Mouse (Mus musculus): ENCODE results near the gene Olfr1411. TPM values are rescaled to one million over a fixed set of nuclear protein-coding genes. Genes with fewer than 3 reads are reported as not detected.

Gene Olfr1411
- total RNA-seq (2021) = not detected in 2 replicates
- long read RNA-seq, experiment 1 = 0 reads
- long read RNA-seq, experiment 2 = 0 reads

GRCm38 (mm10) chr1:92594111-92594510 lies at the start of gene Olfr1411:
Gene Olfr1411, plus strand, starts transcription at chr1:92594411.
- no peak for DNase-seq

- peak; percentile 4 for DNase-seq
These were observed 48.3 kb upstream of the Olfr1411 start for GRCm38 (mm10) chr1:92545929-92546328.

- no peak for DNase-seq
These were observed 23.2 kb upstream of the Olfr1411 start, which contains the start of gene Olfr1413 for GRCm38 (mm10) chr1:92571022-92571421. Gene Olfr1413, plus strand, starts transcription at chr1:92571322.

GRCm38 (mm10) chr1:92585479-92585878 lies 8.7 kb upstream of the Olfr1411 start, which contains the start of gene Olfr1412:
Gene Olfr1412, plus strand, starts transcription at chr1:92585779.
- DNase-seq = no peak

- DNase-seq = no peak
These were observed 1.8 kb downstream of the Olfr1411 start for GRCm38 (mm10) chr1:92596019-92596418.

- DNase-seq = no peak
These were observed 11.3 kb downstream of the Olfr1411 start, which contains the start of gene Olfr1410 for GRCm38 (mm10) chr1:92605482-92605881. Gene Olfr1410, plus strand, starts transcription at chr1:92605782.

GRCm38 (mm10) chr1:92607711-92608110 lies 13.5 kb downstream of the Olfr1411 start:
- DNase-seq = no peak

GRCm38 (mm10) chr1:92611008-92611407 lies 16.8 kb downstream of the Olfr1411 start:
- DNase-seq = peak; percentile 63

GRCm38 (mm10) chr1:92613175-92613574 lies 19.0 kb downstream of the Olfr1411 start:
- no peak for DNase-seq

GRCm38 (mm10) chr1:92614516-92614915 lies 20.3 kb downstream of the Olfr1411 start:
- peak; percentile 21 for DNase-seq

GRCm38 (mm10) chr1:92616046-92616445 lies 21.8 kb downstream of the Olfr1411 start:
- DNase-seq = no peak

- no peak for DNase-seq
These were observed 23.3 kb downstream of the Olfr1411 start, which contains the start of gene Olfr12 for GRCm38 (mm10) chr1:92617488-92617887. Gene Olfr12, plus strand, starts transcription at chr1:92617788.

- DNase-seq = peak; percentile 91
These were observed 24.1 kb downstream of the Olfr1411 start for GRCm38 (mm10) chr1:92618360-92618759.

GRCm38 (mm10) chr1:92628227-92628626 lies 34.0 kb downstream of the Olfr1411 start:
- no peak for DNase-seq

- no peak for DNase-seq
These were observed 38.0 kb downstream of the Olfr1411 start for GRCm38 (mm10) chr1:92632196-92632595.

GRCm38 (mm10) chr1:92632948-92633347 lies 38.7 kb downstream of the Olfr1411 start:
- DNase-seq = no peak

GRCm38 (mm10) chr1:92633726-92634125 lies 39.5 kb downstream of the Olfr1411 start:
- DNase-seq = peak; percentile 54

- no peak for DNase-seq
These were observed 40.4 kb downstream of the Olfr1411 start for GRCm38 (mm10) chr1:92634569-92634968.

GRCm38 (mm10) chr1:92634976-92635599 lies 40.9 kb downstream of the Olfr1411 start:
- no peak for DNase-seq

GRCm38 (mm10) chr1:92636015-92636414 lies 41.8 kb downstream of the Olfr1411 start:
- no peak for DNase-seq

GRCm38 (mm10) chr1:92636676-92637075 lies 42.5 kb downstream of the Olfr1411 start:
- DNase-seq = no peak

- no peak for DNase-seq
These were observed 43.4 kb downstream of the Olfr1411 start for GRCm38 (mm10) chr1:92637501-92638172.

GRCm38 (mm10) chr1:92638181-92638580 lies 44.0 kb downstream of the Olfr1411 start:
- DNase-seq = peak; percentile 79
